Mouse (Mus musculus) myocyte (in vitro differentiated cells): ENCODE measurements around the gene Pard3b. TPM values are rescaled to one million over a fixed set of nuclear protein-coding genes. Genes with fewer than 3 reads are reported as not detected.

Experiments
- H3K27me3 ChIP-seq: one replicate; pipeline ENCODE4 v1.6.1; 2011; ENCODE audit not compliant: control insufficient read depth, insufficient read depth, insufficient read length
- H3K36me3 ChIP-seq: one replicate; pipeline ENCODE4 v1.6.1; 2011; ENCODE audit not compliant: control insufficient read depth, insufficient read depth
- H3K4me2 ChIP-seq: one replicate; pipeline ENCODE4 v1.6.1; 2011; ENCODE audit warnings: low read depth, control low read depth
- H3K4me3 ChIP-seq: one replicate; pipeline ENCODE4 v1.5.1; 2011; ENCODE audit warnings: mild to moderate bottlenecking, control low read depth, moderate library complexity
- H3K79me2 ChIP-seq: one replicate; pipeline ENCODE4 v1.6.1; 2011; ENCODE audit not compliant: control insufficient read depth, insufficient read depth
- H3ac ChIP-seq: one replicate; pipeline ENCODE4 v1.6.1; 2011; ENCODE audit not compliant: control insufficient read depth, insufficient read length
- CEBPB ChIP-seq: IDR thresholded peaks from 2 replicates; pipeline ENCODE4 v1.6.1; 2011; ENCODE audit warnings: mild to moderate bottlenecking, moderate library complexity; ENCODE audit not compliant: poor library complexity, insufficient read depth, severe bottlenecking
- E2F4 ChIP-seq: IDR thresholded peaks from one replicate; pipeline ENCODE4 v1.6.1; 2011; ENCODE audit warnings: mild to moderate bottlenecking, control low read depth, moderate library complexity; ENCODE audit not compliant: insufficient read depth
- MAX ChIP-seq: IDR thresholded peaks from one replicate; pipeline ENCODE4 v1.6.1; 2011; ENCODE audit warnings: low read depth, mild to moderate bottlenecking, control low read depth
- MYOD1 ChIP-seq, 3 experiments: IDR thresholded peaks; one replicate each; pipeline ENCODE4 v1.6.1; 2011; ENCODE audit warnings: control low read depth in 2 of 3, low read depth in 2 of 3, mild to moderate bottlenecking in 2 of 3, moderate library complexity in 1 of 3; ENCODE audit not compliant: insufficient read length in 2 of 3, control insufficient read depth in 1 of 3
- MYOG ChIP-seq, 3 experiments: IDR thresholded peaks; one replicate each; pipeline ENCODE4 v1.6.1; 2011; ENCODE audit warnings: control low read depth in 2 of 3, low read depth in 2 of 3, mild to moderate bottlenecking in 2 of 3; ENCODE audit not compliant: insufficient read length in 2 of 3, control insufficient read depth in 1 of 3, insufficient read depth in 1 of 3
- POLR2A ChIP-seq: IDR thresholded peaks from one replicate; pipeline ENCODE4 v1.6.1; 2011; ENCODE audit warnings: low read depth, mild to moderate bottlenecking, control low read depth, moderate library complexity; ENCODE audit not compliant: insufficient read length
- POLR2AphosphoS2 ChIP-seq: IDR thresholded peaks from one replicate; pipeline ENCODE4 v1.6.1; 2011; ENCODE audit warnings: low read depth, control low read depth; ENCODE audit not compliant: insufficient read length
- REST ChIP-seq: IDR thresholded peaks from one replicate; pipeline ENCODE4 v1.6.1; 2011; ENCODE audit warnings: mild to moderate bottlenecking, control low read depth, moderate library complexity; ENCODE audit not compliant: insufficient read depth, insufficient read length
- SRF ChIP-seq: IDR thresholded peaks from one replicate; pipeline ENCODE4 v1.6.1; 2011; ENCODE audit warnings: low read depth; ENCODE audit not compliant: control insufficient read depth, insufficient read length
- TCF12 ChIP-seq: IDR thresholded peaks from one replicate; pipeline ENCODE4 v1.6.1; 2011; ENCODE audit warnings: mild to moderate bottlenecking, control low read depth; ENCODE audit not compliant: poor library complexity, insufficient read depth, severe bottlenecking
- TCF3 ChIP-seq: IDR thresholded peaks from one replicate; pipeline ENCODE4 v1.6.1; 2011; ENCODE audit warnings: low read depth, control low read depth; ENCODE audit not compliant: insufficient read length
- USF1 ChIP-seq: IDR thresholded peaks from one replicate; pipeline ENCODE4 v1.6.1; 2011; ENCODE audit warnings: low read depth, mild to moderate bottlenecking, control low read depth, moderate library complexity
- polyA plus RNA-seq: library from polyadenylated mRNA; unstranded; fragments of >200 nt; fragmentation: generic; extraction: Trizol; gene quantifications from one replicate; pipeline ENCODE4 v1.2.1, GENCODE M21; 2012; ENCODE audit warnings: missing spikeins

Gene Pard3b
- polyA plus RNA-seq, 1 experiment, result 0.17 TPM

GRCm38 (mm10) chr1:61685921-61686320 lies 47.3 kb downstream of the Pard3b start:
- H3K36me3 ChIP-seq, result no peaks in the 10 kb centered on the region
- H3K27me3 ChIP-seq, result no peaks in the 10 kb centered on the region
- TF ChIP-seq POLR2A, result no peak
- no peak overlapping the region for H3ac ChIP-seq
- no peak overlapping the region for H3K4me2 ChIP-seq
- no peak overlapping the region for H3K4me3 ChIP-seq
- H3K79me2 ChIP-seq, result no peaks in the 10 kb centered on the region

DNA sequence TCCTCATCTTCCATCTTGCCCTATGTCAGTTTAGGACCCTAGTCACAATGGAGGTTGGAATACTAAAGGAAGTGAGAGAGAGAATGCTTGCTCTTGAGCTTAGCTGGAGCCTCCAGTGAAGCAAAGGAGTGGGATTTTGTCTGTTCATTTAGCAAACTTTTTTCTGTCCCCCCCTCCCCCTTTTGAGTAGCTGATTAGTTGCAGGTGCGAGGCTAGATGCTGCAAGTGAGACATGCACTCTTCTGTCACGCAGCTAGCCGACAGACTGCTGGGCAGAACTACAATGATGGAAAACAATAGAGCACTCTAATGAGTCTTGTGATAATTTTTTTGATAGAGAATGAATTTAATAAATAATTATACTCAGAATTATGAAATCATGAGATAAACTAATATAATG lies 49.7 kb downstream of the Pard3b start:
- no peaks in the 10 kb centered on the region for H3K79me2 ChIP-seq
- no peaks in the 10 kb centered on the region for H3K36me3 ChIP-seq
- H3K4me3 ChIP-seq, result no peak overlapping the region
- no peak overlapping the region for H3K4me2 ChIP-seq
- no peak for TF ChIP-seq POLR2A
- no peak for TF ChIP-seq MAX
- no peak for TF ChIP-seq USF1
- no peak for TF ChIP-seq SRF
- no peak for TF ChIP-seq MYOD1 (IDR thresholded peaks at IDR 0.05; ENCODE audit: control insufficient read depth in 1 of 3, insufficient read length in 2 of 3, low read depth in 2 of 3)
- no peak for TF ChIP-seq MYOG (IDR thresholded peaks at IDR 0.05; ENCODE audit: control insufficient read depth in 1 of 3, insufficient read depth in 1 of 3, insufficient read length in 2 of 3, low read depth in 2 of 3)
- no peaks in the 10 kb centered on the region for H3K27me3 ChIP-seq
- H3ac ChIP-seq, result no peak overlapping the region

GRCm38 (mm10) chr1:61698462-61699218 lies 60.0 kb downstream of the Pard3b start:
- H3K27me3 ChIP-seq, result no peaks in the 10 kb centered on the region
- H3K79me2 ChIP-seq, result no peaks in the 10 kb centered on the region
- no peaks in the 10 kb centered on the region for H3K36me3 ChIP-seq
- H3K4me2 ChIP-seq, result no peak overlapping the region
- H3K4me3 ChIP-seq, result no peak overlapping the region
- no peak for TF ChIP-seq MYOG (IDR thresholded peaks at IDR 0.05; ENCODE audit: control insufficient read depth in 1 of 3, insufficient read depth in 1 of 3, insufficient read length in 2 of 3, low read depth in 2 of 3)
- no peak for TF ChIP-seq REST
- no peak for TF ChIP-seq USF1
- TF ChIP-seq TCF3, result no peak
- TF ChIP-seq TCF12, result no peak
- no peak for TF ChIP-seq CEBPB
- TF ChIP-seq SRF, result no peak
- no peak for TF ChIP-seq POLR2AphosphoS2
- TF ChIP-seq MAX, result no peak
- no peak for TF ChIP-seq MYOD1 (IDR thresholded peaks at IDR 0.05; ENCODE audit: control insufficient read depth in 1 of 3, insufficient read length in 2 of 3, low read depth in 2 of 3)
- TF ChIP-seq POLR2A, result no peak
- TF ChIP-seq E2F4, result no peak
- H3ac ChIP-seq, result no peak overlapping the region

- no peak for TF ChIP-seq USF1
- no peak for TF ChIP-seq SRF
- no peak for TF ChIP-seq MYOG (IDR thresholded peaks at IDR 0.05; ENCODE audit: control insufficient read depth in 1 of 3, insufficient read depth in 1 of 3, insufficient read length in 2 of 3, low read depth in 2 of 3)
- TF ChIP-seq TCF3, result no peak
- TF ChIP-seq CEBPB, result no peak
- no peak for TF ChIP-seq MAX
- no peak for TF ChIP-seq TCF12
- TF ChIP-seq POLR2A, result no peak
- no peak for TF ChIP-seq E2F4
- no peak for TF ChIP-seq REST
- no peak for TF ChIP-seq MYOD1 (IDR thresholded peaks at IDR 0.05; ENCODE audit: control insufficient read depth in 1 of 3, insufficient read length in 2 of 3, low read depth in 2 of 3)
- no peak for TF ChIP-seq POLR2AphosphoS2
- no peaks in the 10 kb centered on the region for H3K79me2 ChIP-seq
- H3K4me2 ChIP-seq, result no peak overlapping the region
- H3ac ChIP-seq, result no peak overlapping the region
- H3K27me3 ChIP-seq, result no peaks in the 10 kb centered on the region
- no peak overlapping the region for H3K4me3 ChIP-seq
- no peaks in the 10 kb centered on the region for H3K36me3 ChIP-seq
Observed at GRCm38 (mm10) chr1:61709812-61710211, 71.2 kb downstream of the Pard3b start.

DNA sequence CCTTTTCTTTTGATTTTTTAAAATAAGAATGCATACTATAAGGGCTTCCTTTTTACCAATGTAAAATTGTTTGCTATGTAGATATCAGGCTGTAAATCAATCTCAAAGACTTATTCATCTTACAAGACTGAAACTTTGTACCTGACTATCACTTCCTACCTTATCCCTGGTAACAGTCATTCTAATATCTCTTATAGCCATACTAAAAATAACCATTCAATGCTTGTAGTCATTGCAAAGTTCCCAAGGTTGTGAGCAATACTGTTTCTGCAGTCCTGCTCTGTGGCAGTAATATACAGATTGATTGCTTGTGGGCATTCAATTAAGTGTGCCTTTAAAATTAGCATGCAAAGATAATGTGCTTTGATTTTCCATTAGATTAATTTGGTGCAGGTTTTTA lies 72.9 kb downstream of the Pard3b start:
- H3K4me2 ChIP-seq, result no peak overlapping the region
- H3ac ChIP-seq, result no peak overlapping the region
- no peak for TF ChIP-seq TCF12
- TF ChIP-seq E2F4, result no peak
- no peak for TF ChIP-seq USF1
- no peak for TF ChIP-seq REST
- TF ChIP-seq POLR2A, result no peak
- no peaks in the 10 kb centered on the region for H3K27me3 ChIP-seq
- no peaks in the 10 kb centered on the region for H3K79me2 ChIP-seq
- no peak overlapping the region for H3K4me3 ChIP-seq
- H3K36me3 ChIP-seq, result no peaks in the 10 kb centered on the region
